Mouse (Mus musculus) mature B cell (primary cell): ENCODE data around the gene Mpc1.
"Not testable (repeated sequence)": the region's sequence is repeated elsewhere in the genome, so short reads cannot be mapped to it uniquely, and the experiment has no call there.

Source experiments
- in situ Hi-C: fragments of 300-500 bp; cut with MboI; formaldehyde crosslinking; loops from 2 replicates; pipeline ENCODE4 v1.14.3; 2019

Mpc1 gene

DNA sequence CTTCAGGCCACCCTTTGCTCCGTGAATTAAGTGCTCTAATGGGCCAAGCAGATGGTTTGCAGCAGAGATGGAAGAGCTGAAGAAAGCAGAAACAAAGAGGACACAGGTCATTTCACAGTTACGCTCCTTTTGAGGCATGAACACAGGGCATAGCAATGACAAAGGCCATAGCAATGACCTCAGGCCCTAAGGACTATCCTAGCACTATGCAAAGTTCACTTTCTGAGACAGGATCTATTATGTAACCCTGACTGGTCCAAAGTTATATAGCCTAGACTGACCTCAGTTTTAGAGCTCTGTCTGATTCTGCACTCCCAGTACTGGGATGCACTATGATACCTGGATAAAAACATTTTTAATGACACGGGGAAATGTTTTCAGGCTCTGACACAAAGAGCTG is 4.3 kb upstream of the Mpc1 start:
- in situ Hi-C loops, result no loop called here

- in situ Hi-C loops, result no loop called here
Measured at GRCm38 (mm10) chr17:8283526-8284253, 986 bp downstream of the Mpc1 start.

DNA sequence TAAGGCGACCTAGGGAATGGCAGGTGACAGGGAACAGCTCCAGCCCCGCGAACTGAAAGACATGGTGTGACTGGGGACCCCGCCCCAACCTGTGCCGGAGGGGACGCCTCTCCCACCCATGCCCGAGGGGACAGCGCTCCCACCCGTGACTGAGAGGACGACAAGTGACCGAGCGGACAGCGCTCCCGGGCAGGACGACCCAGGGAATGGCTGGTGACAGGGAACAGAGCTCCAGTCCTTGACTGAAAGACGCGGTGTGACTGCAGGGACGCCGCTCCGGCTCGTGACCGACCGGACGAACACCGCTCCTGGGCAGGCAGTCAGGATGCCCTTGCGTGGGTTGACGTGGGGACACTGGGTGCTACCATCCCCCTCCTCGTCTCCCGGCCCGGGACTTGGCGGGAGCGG is 1.6 kb downstream of the Mpc1 start:
- in situ Hi-C loops, result no loop called here

DNA sequence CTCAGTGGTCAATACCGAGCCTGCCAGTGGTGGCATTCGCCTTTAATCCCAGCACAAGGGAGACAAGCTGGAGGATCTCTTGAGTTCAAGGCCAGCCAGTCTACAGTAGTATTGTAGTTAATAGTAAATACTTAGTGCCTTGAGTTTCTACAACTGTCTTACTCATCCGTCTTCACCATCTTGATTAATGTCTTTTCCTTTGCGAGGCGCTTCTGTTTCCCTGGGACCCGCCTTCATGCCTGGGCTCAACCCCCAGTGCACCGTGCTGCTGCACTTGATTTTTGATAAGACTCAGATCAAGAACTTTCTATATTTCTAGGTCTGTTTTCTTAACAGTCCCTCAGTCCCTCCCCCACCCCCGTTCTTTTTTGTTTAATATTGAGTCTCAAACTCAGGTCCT is 2.4 kb downstream of the Mpc1 start:
- in situ Hi-C loops, result no loop called here

- in situ Hi-C loops, result no loop called here
Measured at GRCm38 (mm10) chr17:8286987-8287386, 4.3 kb downstream of the Mpc1 start.

GRCm38 (mm10) chr17:8289993-8290679 is 7.4 kb downstream of the Mpc1 start:
- in situ Hi-C loops, result no loop called here

GRCm38 (mm10) chr17:8290736-8291135 is 8.0 kb downstream of the Mpc1 start:
- in situ Hi-C loops, result no loop called here

- in situ Hi-C loops, result no loop called here
Measured at GRCm38 (mm10) chr17:8295825-8296224, 13.1 kb downstream of the Mpc1 start.

GRCm38 (mm10) chr17:8296313-8296844 is 13.7 kb downstream of the Mpc1 start:
- in situ Hi-C loops, result no loop called here

- in situ Hi-C loops, result no loop called here
Measured at GRCm38 (mm10) chr17:8297746-8298145, 15.0 kb downstream of the Mpc1 start.

GRCm38 (mm10) chr17:8298281-8298680 is 15.6 kb downstream of the Mpc1 start:
- in situ Hi-C loops, result no loop called here

DNA sequence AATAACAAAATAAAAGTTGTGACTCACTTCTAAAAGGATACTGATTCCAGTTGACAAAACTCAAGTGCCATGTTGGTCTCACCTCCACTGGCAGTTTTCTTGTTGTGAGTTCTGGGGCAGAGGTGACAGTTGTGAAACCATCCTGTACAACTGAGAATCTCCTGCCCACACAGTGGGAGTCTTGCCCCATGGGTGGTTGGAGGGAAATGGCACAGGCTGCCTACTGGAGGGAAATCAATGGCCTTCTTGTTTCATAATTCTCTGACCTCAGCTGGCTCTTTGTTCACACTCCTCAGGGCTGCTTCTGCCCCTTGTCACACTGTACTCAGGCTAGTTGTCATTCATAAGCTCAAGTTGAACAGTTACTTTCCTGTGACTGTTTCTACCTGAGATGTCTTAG is 16.8 kb downstream of the Mpc1 start:
- in situ Hi-C loops, result no loop called here

GRCm38 (mm10) chr17:8301515-8301914 is 18.8 kb downstream of the Mpc1 start:
- in situ Hi-C loops, result no loop called here

DNA sequence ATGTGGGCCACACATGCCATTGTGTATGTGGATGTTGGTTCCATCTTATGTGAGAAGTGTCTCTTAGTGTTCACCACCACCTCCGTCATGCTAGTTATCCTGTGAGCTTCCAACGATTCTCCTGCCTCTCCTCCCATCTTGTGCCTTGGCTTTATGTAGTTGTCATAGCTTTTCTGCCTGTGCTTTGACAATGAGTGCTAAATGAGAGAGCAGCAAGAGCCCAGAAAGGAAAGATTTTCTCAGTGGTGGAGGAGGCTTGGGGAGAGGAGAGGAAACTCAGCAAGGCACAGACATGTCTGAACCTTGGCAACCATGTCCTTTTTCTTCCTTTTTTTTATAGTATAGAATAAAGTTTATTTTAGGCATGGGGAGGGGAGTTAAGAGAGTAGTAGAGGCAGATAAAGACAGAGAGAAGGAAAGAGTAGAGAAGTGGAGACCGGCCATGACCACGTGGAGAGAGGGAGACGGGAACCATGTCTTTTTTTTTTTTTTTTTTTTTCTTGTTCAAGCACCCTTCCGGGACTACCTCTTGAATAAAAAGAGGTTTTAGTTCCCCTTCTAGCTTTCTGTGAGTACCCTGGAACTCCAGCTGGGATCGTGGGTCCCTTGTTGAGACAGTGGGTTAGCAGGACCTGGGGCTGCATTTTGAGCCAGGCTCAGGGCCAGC is 20.2 kb downstream of the Mpc1 start:
- in situ Hi-C loops, result no loop called here

GRCm38 (mm10) chr17:8303671-8304070 is 21.0 kb downstream of the Mpc1 start:
- in situ Hi-C loops, result no loop called here

GRCm38 (mm10) chr17:8305801-8306200 is 23.1 kb downstream of the Mpc1 start:
- in situ Hi-C loops, result no loop called here

GRCm38 (mm10) chr17:8310838-8311614 is 28.3 kb downstream of the Mpc1 start, which contains the start of gene Sft2d1:
Gene Sft2d1 (plus strand): TSS chr17:8311102.
- in situ Hi-C loops, result no loop called here

DNA sequence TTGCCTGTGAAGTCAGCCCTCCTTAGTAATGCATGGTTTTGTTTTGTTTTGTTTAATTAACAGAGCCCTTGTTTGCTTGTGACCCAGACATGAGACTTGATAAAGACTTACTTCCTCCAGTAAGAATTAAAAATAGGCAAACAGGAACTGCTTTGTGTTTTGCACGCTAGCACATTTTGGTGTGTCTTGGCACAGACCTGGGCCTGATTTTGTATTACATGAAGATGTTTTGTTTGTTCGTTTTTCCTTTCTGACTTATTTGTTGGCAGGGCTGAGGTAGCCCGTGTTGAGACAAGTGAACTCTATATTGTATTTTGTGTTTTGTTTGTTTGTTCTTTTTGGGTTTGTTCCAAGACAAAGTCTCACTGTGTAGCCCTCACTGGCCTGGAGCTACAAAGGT is 29.0 kb downstream of the Mpc1 start:
- in situ Hi-C loops, result no loop called here

DNA sequence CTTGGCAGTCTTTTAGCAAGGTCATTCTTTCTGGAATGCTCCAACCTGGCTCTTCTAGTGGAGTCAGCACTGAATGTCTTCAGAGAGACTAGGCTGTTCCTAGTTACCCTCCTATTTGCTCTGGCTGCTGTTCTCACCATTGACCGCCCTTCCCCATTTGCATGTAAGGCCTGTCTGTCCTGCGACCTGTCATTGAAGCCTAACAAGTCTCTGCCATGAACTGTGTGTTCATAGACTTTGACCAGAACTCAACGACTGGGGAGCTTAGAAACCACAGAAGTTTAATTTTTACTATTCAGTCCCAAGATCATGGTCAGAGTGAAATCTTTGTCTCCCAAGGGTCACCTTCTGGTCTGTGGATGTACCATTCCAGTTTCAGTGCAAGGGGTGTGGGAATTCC is 31.3 kb downstream of the Mpc1 start:
- in situ Hi-C loops, result no loop called here

DNA sequence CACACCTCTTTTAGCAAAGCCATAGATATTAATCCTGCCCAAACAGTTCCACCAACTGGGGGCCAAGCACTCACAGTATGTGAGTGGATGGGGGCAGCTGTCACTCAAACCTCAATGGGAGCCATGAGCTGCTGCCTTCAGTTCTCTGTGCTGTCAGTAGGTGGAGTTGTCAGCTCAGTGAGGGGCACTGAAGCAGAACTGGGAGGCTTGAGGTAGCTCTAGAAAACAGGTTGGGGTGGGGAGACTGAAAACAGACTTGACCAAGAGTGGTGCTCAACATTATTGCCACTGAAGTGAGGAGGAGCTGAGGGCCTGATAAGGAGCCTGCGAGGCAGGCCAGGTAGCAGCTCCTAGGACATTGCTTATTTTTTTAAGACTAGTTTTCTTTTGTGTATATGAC is 33.5 kb downstream of the Mpc1 start:
- in situ Hi-C loops, result no loop called here

DNA sequence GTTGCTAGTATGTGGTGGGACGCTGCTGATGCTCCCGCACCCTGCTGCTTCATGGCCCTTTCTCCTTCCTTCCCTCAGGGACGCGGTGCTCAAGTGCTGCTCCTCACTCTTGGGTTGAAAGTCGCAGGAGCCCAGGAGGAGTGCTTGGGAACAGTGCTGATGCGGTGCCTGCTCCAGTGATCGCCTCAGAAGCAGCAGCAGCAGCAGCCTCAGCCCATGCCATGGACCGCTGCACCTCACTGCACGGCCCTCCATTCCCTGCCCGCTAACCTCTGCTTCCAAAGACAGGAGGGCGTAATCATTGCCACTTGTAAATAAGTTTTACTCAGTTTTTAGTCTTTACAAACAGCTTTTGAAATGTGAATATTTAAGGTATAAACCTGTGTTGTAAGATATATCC is 44.2 kb downstream of the Mpc1 start:
- in situ Hi-C loops, result not testable (repeated sequence)
